ENCODE assay signal across 15 mouse cellular contexts in genomic region chr17:56016793-56017785, GRCm38 (mm10). TPM values are rescaled to one million over a fixed set of nuclear protein-coding genes. Genes with fewer than 3 reads are reported as not detected.
DNase-seq lines count a peak whose midpoint lies in the region; ATAC-seq and TF ChIP-seq lines count a peak whose summit lies in the region.
"Had no signal": no experiment of that assay in that cellular context is flagged by ENCODE, and none has a peak within 500 bp of the region (broad histone marks: within the 10 kb centered on the region; RNA-seq: fewer than 3 reads in every experiment).

No protein-coding gene starts in this region.

- H3K27me3 ChIP-seq in hindbrain, embryonic 15.5 days, result no peaks in the 10 kb centered on the region
- H3K27me3 ChIP-seq in hindbrain, embryonic 10.5 days (ENCODE audit: insufficient read depth, poor library complexity, severe bottlenecking), result no peaks in the 10 kb centered on the region
- H3K27me3 ChIP-seq in lung, postnatal 0 days (replicated peaks; ENCODE audit: insufficient read depth, low read length), result no peaks in the 10 kb centered on the region
- H3K27me3 ChIP-seq: heart, embryonic 12.5 days; stomach, embryonic 15.5 days had no signal

- peaks cover 50% of the 10 kb centered on the region for H3K36me3 ChIP-seq in hindbrain, embryonic 15.5 days
- H3K36me3 ChIP-seq in hindbrain, embryonic 10.5 days, result peaks cover 91% of the 10 kb centered on the region
- peaks cover 45% of the 10 kb centered on the region for H3K36me3 ChIP-seq in lung, postnatal 0 days (ENCODE audit: insufficient read depth, low read length)

- peak; percentile 66 for DNase-seq in cerebellum, adult 11-12 months
- no peak for DNase-seq in cerebellum, adult 11 months
- DNase-seq in hindbrain, embryonic 10.5 days (ENCODE audit: low spot score), result no peak
- DNase-seq in 3T3-L1 (ENCODE audit: low read depth, low spot score), result peak; percentile 23
- DNase-seq in lung, postnatal 0 days (ENCODE audit: low spot score), result no peak
- no peak for DNase-seq in embryo, embryonic 11 days
- DNase-seq: heart, postnatal 36 days; kidney, postnatal 10 days; liver, postnatal 0 days; spleen, adult 18-20 months had no signal

- 80% methylated on average over 15 of the region's 15 CpGs for WGBS in hindbrain, embryonic 15.5 days
- WGBS in hindbrain, embryonic 10.5 days, result 85% methylated on average over 15 of the region's 15 CpGs
- WGBS in lung, postnatal 0 days, result 82% methylated on average over 15 of the region's 15 CpGs

- TF ChIP-seq CTCF in cortical plate, adult 2 months (IDR thresholded peaks at IDR 0.05; ENCODE audit: extremely low read depth, insufficient read depth, low read length), result no peak
- no peak for TF ChIP-seq CTCF in lung, postnatal 0 days (IDR thresholded peaks at IDR 0.05)

- H3K4me3 ChIP-seq in hindbrain, embryonic 15.5 days, result no peak overlapping the region
- no peak overlapping the region for H3K4me3 ChIP-seq in hindbrain, embryonic 10.5 days
- no peak overlapping the region for H3K4me3 ChIP-seq in cortical plate, adult 2 months (ENCODE audit: insufficient read depth, low read length)
- H3K4me3 ChIP-seq in lung, postnatal 0 days (ENCODE audit: low read depth, low read length), result no peak overlapping the region
- H3K4me3 ChIP-seq: heart, embryonic 12.5 days; stomach, embryonic 15.5 days had no signal

- H3K9ac ChIP-seq in hindbrain, embryonic 15.5 days, result no peak overlapping the region
- H3K9ac ChIP-seq in lung, postnatal 0 days (replicated peaks; ENCODE audit: low read depth), result no peak overlapping the region
- H3K9ac ChIP-seq: heart, embryonic 12.5 days; liver, postnatal 0 days; stomach, embryonic 15.5 days had no signal

- no peak for ATAC-seq in hindbrain, embryonic 15.5 days (ENCODE audit: low FRiP score, low read depth)
- no peak for ATAC-seq in lung, postnatal 0 days
- ATAC-seq: intestine, postnatal 0 days had no signal

- H3K4me2 ChIP-seq in hindbrain, embryonic 15.5 days, result no peak overlapping the region
- no peak overlapping the region for H3K4me2 ChIP-seq in lung, postnatal 0 days (replicated peaks; ENCODE audit: low read depth, low read length)
- H3K4me2 ChIP-seq: heart, embryonic 12.5 days; stomach, embryonic 15.5 days had no signal

- H3K9me3 ChIP-seq in hindbrain, embryonic 15.5 days, result no peaks in the 10 kb centered on the region
- no peaks in the 10 kb centered on the region for H3K9me3 ChIP-seq in hindbrain, embryonic 10.5 days
- H3K9me3 ChIP-seq in lung, postnatal 0 days (ENCODE audit: low read length), result no peaks in the 10 kb centered on the region
- H3K9me3 ChIP-seq: heart, embryonic 12.5 days; stomach, embryonic 15.5 days had no signal

- peaks cover 13% of the 10 kb centered on the region for H3K4me1 ChIP-seq in hindbrain, embryonic 15.5 days (replicated peaks)
- H3K4me1 ChIP-seq in hindbrain, embryonic 10.5 days (replicated peaks), result peaks cover 8% of the 10 kb centered on the region; the same call in 1 of the 2 replicates
- peaks cover 8% of the 10 kb centered on the region for H3K4me1 ChIP-seq in cortical plate, adult 2 months (ENCODE audit: control insufficient read depth, insufficient read depth, low read length)
- H3K4me1 ChIP-seq in lung, postnatal 0 days (ENCODE audit: insufficient read depth, low read depth, low read length), result no peaks in the 10 kb centered on the region
- H3K4me1 ChIP-seq: stomach, embryonic 15.5 days had no signal

- peak overlapping the region; percentile 37; the same call in 1 of the 2 replicates for H3K27ac ChIP-seq in hindbrain, embryonic 15.5 days (replicated peaks)
- H3K27ac ChIP-seq in hindbrain, embryonic 10.5 days, result no peak overlapping the region
- H3K27ac ChIP-seq in cortical plate, adult 2 months (ENCODE audit: insufficient read depth, low read length), result no peak overlapping the region
- no peak overlapping the region for H3K27ac ChIP-seq in lung, postnatal 0 days (ENCODE audit: low read length)
- H3K27ac ChIP-seq: stomach, embryonic 15.5 days had no signal

- peak; percentile 50 for TF ChIP-seq POLR2A in cortical plate, adult 2 months (IDR thresholded peaks at IDR 0.05; ENCODE audit: extremely low read depth, insufficient read depth, low read length)

- no peak for TF ChIP-seq EP300 in lung, postnatal 0 days (IDR thresholded peaks at IDR 0.05)

RNA-seq across cellular contexts. Expression of gene Mpnd, which starts 11.6 kb away (rescaled TPM):
- polyA plus RNA-seq in hindbrain, embryonic 15.5 days (2015; fragmentation: Nextera tagmentation; extraction: Ambion mirVana), result 145 and 149 TPM in 2 replicates
- 131 and 177 TPM in 2 replicates for polyA plus RNA-seq in hindbrain, embryonic 10.5 days (2016; fragmentation: Nextera tagmentation; extraction: Ambion mirVana)
- polyA plus RNA-seq in cortical plate, adult 2 months (2012; rRNA removed), result 142 and 154 TPM in 2 replicates
- 38.5 and 45.0 TPM in 2 replicates for polyA plus RNA-seq in lung, postnatal 0 days (2015; fragmentation: Nextera tagmentation; extraction: Ambion mirVana)

RNA-seq across cellular contexts. Expression of gene Stap2, which starts 11.7 kb away (rescaled TPM):
- 6.2 and 6.5 TPM in 2 replicates for polyA plus RNA-seq in hindbrain, embryonic 15.5 days (2015; fragmentation: Nextera tagmentation; extraction: Ambion mirVana)
- 6.0 and 8.3 TPM in 2 replicates for polyA plus RNA-seq in hindbrain, embryonic 10.5 days (2016; fragmentation: Nextera tagmentation; extraction: Ambion mirVana)
- polyA plus RNA-seq in cortical plate, adult 2 months (2012; rRNA removed), result 6.0 TPM in 2 replicates
- 49.1 and 57.4 TPM in 2 replicates for polyA plus RNA-seq in lung, postnatal 0 days (2015; fragmentation: Nextera tagmentation; extraction: Ambion mirVana)

RNA-seq across cellular contexts. Expression of gene Sh3gl1, which starts 19.3 kb away (rescaled TPM):
- polyA plus RNA-seq in hindbrain, embryonic 15.5 days (2015; fragmentation: Nextera tagmentation; extraction: Ambion mirVana), result 108 and 111 TPM in 2 replicates
- 161 and 163 TPM in 2 replicates for polyA plus RNA-seq in hindbrain, embryonic 10.5 days (2016; fragmentation: Nextera tagmentation; extraction: Ambion mirVana)
- 56.5 and 59.4 TPM in 2 replicates for polyA plus RNA-seq in cortical plate, adult 2 months (2012; rRNA removed)
- 97.1 and 105 TPM in 2 replicates for polyA plus RNA-seq in lung, postnatal 0 days (2015; fragmentation: Nextera tagmentation; extraction: Ambion mirVana)

RNA-seq across cellular contexts. Expression of gene Chaf1a, which starts 23.1 kb away (rescaled TPM):
- polyA plus RNA-seq in hindbrain, embryonic 15.5 days (2015; fragmentation: Nextera tagmentation; extraction: Ambion mirVana), result 7.6 and 7.8 TPM in 2 replicates
- polyA plus RNA-seq in hindbrain, embryonic 10.5 days (2016; fragmentation: Nextera tagmentation; extraction: Ambion mirVana), result 35.3 and 46.0 TPM in 2 replicates
- 2.6 and 2.8 TPM in 2 replicates for polyA plus RNA-seq in cortical plate, adult 2 months (2012; rRNA removed)
- polyA plus RNA-seq in lung, postnatal 0 days (2015; fragmentation: Nextera tagmentation; extraction: Ambion mirVana), result 3.0 and 3.2 TPM in 2 replicates

RNA-seq across cellular contexts. Expression of gene Fsd1, which starts 30.8 kb away (rescaled TPM):
- polyA plus RNA-seq in hindbrain, embryonic 15.5 days (2015; fragmentation: Nextera tagmentation; extraction: Ambion mirVana), result 193 and 215 TPM in 2 replicates
- 67.6 and 99.5 TPM in 2 replicates for polyA plus RNA-seq in hindbrain, embryonic 10.5 days (2016; fragmentation: Nextera tagmentation; extraction: Ambion mirVana)
- 76.7 and 91.0 TPM in 2 replicates for polyA plus RNA-seq in cortical plate, adult 2 months (2012; rRNA removed)
- 0.36 and 0.37 TPM in 2 replicates for polyA plus RNA-seq in lung, postnatal 0 days (2015; fragmentation: Nextera tagmentation; extraction: Ambion mirVana)
- polyA plus RNA-seq: liver, postnatal 0 days had no signal

Comparison
In these comparisons a context has a peak if more than half of its experiments do, and no peak if none do; other contexts are left out.
1. DNase-seq: peak in cerebellum, adult 11-12 months (single experiment) and 3T3-L1 (single experiment); none in cerebellum, adult 11 months (single experiment), hindbrain, embryonic 10.5 days (single experiment), lung, postnatal 0 days (single experiment) and embryo, embryonic 11 days (single experiment).